Mouse (Mus musculus): Measurements from ENCODE around the gene Gm5478.

GRCm38 (mm10) chr15:101688161-101688560 is 41.0 kb upstream of the Gm5478 start:
- no peak for TF ChIP-seq CHD2 (IDR thresholded peaks at IDR 0.05; ENCODE audit: low read depth, low read length)
- no peak for TF ChIP-seq ZNF384 (IDR thresholded peaks at IDR 0.05; ENCODE audit: low read depth, low read length)
- no peak for TF ChIP-seq ZC3H11A (IDR thresholded peaks at IDR 0.05; ENCODE audit: borderline replicate concordance, low read depth, low read length)
- TF ChIP-seq MAFK (IDR thresholded peaks at IDR 0.05; ENCODE audit: insufficient read depth, low read depth, low read length) = no peak
- no peak for TF ChIP-seq HCFC1 (IDR thresholded peaks at IDR 0.05; ENCODE audit: borderline replicate concordance, insufficient read depth, low read length)
